Mouse (Mus musculus) MEL (cell line): ENCODE measurements around the gene Hook2. TPM values are rescaled to one million over a fixed set of nuclear protein-coding genes. Genes with fewer than 3 reads are reported as not detected.
A peak's percentile ranks its signal among the peaks of the same experiment; 100 is the strongest.

Source experiments
- DNase-seq: peaks from one replicate; pipeline ENCODE4 v3.0.0; 2011; ENCODE audit warnings: low read depth, low spot score
- H3K27ac ChIP-seq: 2 replicates; pipeline ENCODE4 v1.5.1; 2012; ENCODE audit warnings: low read depth, mild to moderate bottlenecking, control low read depth, low read length, moderate library complexity; ENCODE audit not compliant: control insufficient read depth
- H3K27me3 ChIP-seq, 2 experiments: fragments of 150-350 bp in 1 of 2; sonication (generic) in 1 of 2; 2 replicates each; pipeline ENCODE4 v1.6.1; 2012; ENCODE audit warnings: low read length in 2 of 2, mild to moderate bottlenecking in 2 of 2, improper control_type of control experiment in 1 of 2, moderate library complexity in 1 of 2; ENCODE audit not compliant: insufficient read depth in 2 of 2, control insufficient read depth in 1 of 2
- H3K36me3 ChIP-seq, 2 experiments: 2 replicates each; pipeline ENCODE4 v1.6.1; 2012 to 2014; ENCODE audit warnings: low read length in 2 of 2, improper control_type of control experiment in 1 of 2, inconsistent platforms in 1 of 2, mild to moderate bottlenecking in 1 of 2; ENCODE audit not compliant: insufficient read depth in 2 of 2, control insufficient read depth in 1 of 2
- H3K4me1 ChIP-seq, 2 experiments: fragments of 150-350 bp in 1 of 2; sonication (generic) in 1 of 2; 2 replicates each; pipeline ENCODE4 v1.6.1; 2012; ENCODE audit warnings: low read length in 2 of 2, improper control_type of control experiment in 1 of 2, mild to moderate bottlenecking in 1 of 2; ENCODE audit not compliant: insufficient read depth in 2 of 2, control insufficient read depth in 1 of 2
- H3K4me3 ChIP-seq, 2 experiments: fragments of 150-350 bp in 1 of 2; sonication (generic) in 1 of 2; 2 replicates each; pipeline ENCODE4 v1.5.1; 2012; ENCODE audit warnings: low read depth in 2 of 2, low read length in 2 of 2, mild to moderate bottlenecking in 2 of 2, moderate library complexity in 2 of 2, control low read depth in 1 of 2, improper control_type of control experiment in 1 of 2; ENCODE audit not compliant: control insufficient read depth in 1 of 2, insufficient read depth in 1 of 2
- H3K79me2 ChIP-seq: 2 replicates; pipeline ENCODE4 v1.6.1; 2012; ENCODE audit warnings: mild to moderate bottlenecking, low read length, moderate library complexity; ENCODE audit not compliant: control insufficient read depth, poor library complexity, insufficient read depth
- H3K9ac ChIP-seq: 2 replicates; pipeline ENCODE4 v1.6.1; 2012; ENCODE audit warnings: low read depth, mild to moderate bottlenecking, control low read depth, low read length, moderate library complexity; ENCODE audit not compliant: control insufficient read depth, poor library complexity, severe bottlenecking
- H3K9me3 ChIP-seq: fragments of 150-350 bp; sonication (generic); replicated peaks from 2 replicates; pipeline ENCODE4 v1.6.1; 2012; ENCODE audit warnings: mild to moderate bottlenecking, low read length, improper control_type of control experiment, moderate library complexity; ENCODE audit not compliant: insufficient read depth
- CHD1 ChIP-seq: IDR thresholded peaks from 2 replicates; pipeline ENCODE4 v1.6.1; 2012; ENCODE audit warnings: low read depth, mild to moderate bottlenecking, inconsistent platforms, low read length, improper control_type of control experiment
- CHD2 ChIP-seq: IDR thresholded peaks from 2 replicates; pipeline ENCODE4 v1.6.1; 2011; ENCODE audit warnings: low read length, improper control_type of control experiment
- CTCF ChIP-seq, 3 experiments: IDR thresholded peaks in 2 of 3; conservative IDR thresholded peaks in 1 of 3; 2 replicates each; pipeline ENCODE4 v1.5.1; 2011 to 2012; ENCODE audit warnings: low read length in 3 of 3, low read depth in 2 of 3, mild to moderate bottlenecking in 2 of 3, improper control_type of control experiment in 1 of 3, inconsistent platforms in 1 of 3, mixed read lengths in 1 of 3, moderate library complexity in 1 of 3; ENCODE audit not compliant: control insufficient read depth in 1 of 3, insufficient read depth in 1 of 3, poor library complexity in 1 of 3, severe bottlenecking in 1 of 3
- ETS1 ChIP-seq: IDR thresholded peaks from 2 replicates; pipeline ENCODE4 v1.6.1; 2012; ENCODE audit warnings: low read depth, mild to moderate bottlenecking, inconsistent platforms, low read length, improper control_type of control experiment, moderate library complexity
- GABPA ChIP-seq: IDR thresholded peaks from 2 replicates; pipeline ENCODE4 v1.6.1; 2012; ENCODE audit warnings: low read depth, mild to moderate bottlenecking, inconsistent platforms, low read length, improper control_type of control experiment, moderate library complexity
- GATA1 ChIP-seq: IDR thresholded peaks from 2 replicates; pipeline ENCODE4 v1.6.1; 2011; ENCODE audit warnings: low read depth, low read length, improper control_type of control experiment
- HCFC1 ChIP-seq: IDR thresholded peaks from 2 replicates; pipeline ENCODE4 v1.6.1; 2012; ENCODE audit warnings: low read depth, mild to moderate bottlenecking, inconsistent platforms, low read length, improper control_type of control experiment, moderate library complexity
- MAX ChIP-seq: IDR thresholded peaks from 2 replicates; pipeline ENCODE4 v1.6.1; 2011; ENCODE audit warnings: low read length, improper control_type of control experiment
- MXI1 ChIP-seq: IDR thresholded peaks from 2 replicates; pipeline ENCODE4 v1.6.1; 2011; ENCODE audit warnings: mild to moderate bottlenecking, low read depth, low read length, improper control_type of control experiment
- POLR2A ChIP-seq, 2 experiments: IDR thresholded peaks; 2 replicates each; pipeline ENCODE4 v1.6.1; 2011 to 2012; ENCODE audit warnings: low read length in 2 of 2, mild to moderate bottlenecking in 2 of 2, control low read depth in 1 of 2, improper control_type of control experiment in 1 of 2, low read depth in 1 of 2, moderate library complexity in 1 of 2; ENCODE audit not compliant: control insufficient read depth in 1 of 2, insufficient read depth in 1 of 2, poor library complexity in 1 of 2
- RAD21 ChIP-seq: IDR thresholded peaks from 2 replicates; pipeline ENCODE4 v1.6.1; 2011; ENCODE audit warnings: mild to moderate bottlenecking, low read depth, low read length, improper control_type of control experiment
- RCOR1 ChIP-seq: IDR thresholded peaks from 2 replicates; pipeline ENCODE4 v1.6.1; 2012; ENCODE audit warnings: low read depth, mild to moderate bottlenecking, inconsistent platforms, low read length, improper control_type of control experiment
- SIN3A ChIP-seq: IDR thresholded peaks from 2 replicates; pipeline ENCODE4 v1.6.1; 2012; ENCODE audit warnings: low read length, improper control_type of control experiment, inconsistent platforms
- SMC3 ChIP-seq: IDR thresholded peaks from 2 replicates; pipeline ENCODE4 v1.6.1; 2011; ENCODE audit warnings: low read depth, low read length, improper control_type of control experiment
- TAL1 ChIP-seq: IDR thresholded peaks from 2 replicates; pipeline ENCODE4 v1.6.1; 2012; ENCODE audit warnings: mild to moderate bottlenecking, inconsistent platforms, low read length, moderate library complexity, mixed read lengths
- USF1 ChIP-seq: IDR thresholded peaks from 2 replicates; pipeline ENCODE4 v1.6.1; 2014; ENCODE audit warnings: low read depth, mild to moderate bottlenecking, inconsistent platforms, low read length, improper control_type of control experiment, moderate library complexity
- ZC3H11A ChIP-seq: IDR thresholded peaks from 2 replicates; pipeline ENCODE4 v1.6.1; 2012; ENCODE audit warnings: low read depth, mild to moderate bottlenecking, inconsistent platforms, low read length, improper control_type of control experiment
- ZMIZ1 ChIP-seq: IDR thresholded peaks from 2 replicates; pipeline ENCODE4 v1.6.1; 2012; ENCODE audit warnings: low read depth, mild to moderate bottlenecking, inconsistent platforms, low read length, improper control_type of control experiment, moderate library complexity
- polyA plus RNA-seq, 2 experiments: library from polyadenylated mRNA; stranded (reverse) in 1 of 2; unstranded in 1 of 2; fragments of >175 nt in 1 of 2; fragments of >200 nt in 1 of 2; gene quantifications; 2 replicates each; pipeline versions ENCODE4 v1.2.1 to v1.2.4; 2012; ENCODE audit warnings: low replicate concordance in 2 of 2, low read depth in 1 of 2; ENCODE audit not compliant: insufficient read length in 2 of 2, insufficient read depth in 1 of 2, missing spikeins in 1 of 2
- total RNA-seq: library from RNA; depleted of rRNA; stranded (reverse); fragments of 300-350 nt; gene quantifications from 2 replicates; pipeline ENCODE4 v1.2.3, GENCODE M21; 2012

The Hook2 gene
- total and polyA plus RNA-seq, 3 experiments = 10.5 to 17.5 TPM; not detected in 1

DNA sequence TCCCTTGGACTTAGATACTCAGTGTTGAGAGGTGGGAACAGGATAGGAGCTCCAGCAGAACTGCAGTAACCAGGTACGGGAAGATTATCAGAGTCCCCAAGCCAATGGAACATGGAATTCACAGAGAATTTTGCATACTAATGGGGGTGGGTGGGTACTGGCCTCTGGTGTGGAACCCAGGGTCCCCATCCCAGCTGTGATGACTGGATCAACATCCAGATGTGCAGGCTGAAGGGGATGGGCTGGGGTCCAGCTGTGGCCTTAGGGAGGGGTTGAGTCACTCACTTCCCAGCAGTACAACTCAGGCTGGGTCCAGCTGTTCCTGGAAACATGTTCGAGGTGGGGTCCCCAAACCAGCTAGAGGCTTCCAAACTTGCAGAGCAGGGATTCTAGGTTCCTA lies 2.5 kb upstream of the Hook2 start:
- Histone ChIP-seq H3K27ac (no peak overlapping the region), H3K4me1 (peaks cover 1 to 40% of the 10 kb centered on the region in 2 experiments)

DNA sequence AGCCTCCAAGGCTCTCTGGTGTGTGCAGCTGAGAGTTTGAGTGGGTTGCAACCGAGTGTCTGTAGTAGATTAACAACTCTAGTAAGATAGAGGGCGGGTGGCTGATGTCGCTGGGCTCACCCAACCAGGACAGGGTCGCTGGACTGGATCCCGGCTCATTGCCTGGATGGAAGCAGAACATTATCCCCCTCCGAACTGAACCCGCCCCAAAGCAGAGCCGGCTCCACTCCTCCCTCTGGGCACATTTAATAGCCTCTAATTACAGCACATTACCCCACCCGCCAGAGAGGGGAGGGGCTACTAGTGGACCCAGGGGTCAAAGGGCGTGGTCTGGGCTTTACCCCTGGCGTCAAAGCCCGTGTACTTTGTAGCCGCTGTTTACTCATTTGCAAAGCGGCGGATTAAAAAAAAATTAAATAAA lies 1.1 kb upstream of the Hook2 start:
- peaks cover 0 to 20% of the 10 kb centered on the region in 2 experiments; a peak in 2 of 4 replicates for H3K36me3 ChIP-seq
- H3K4me1 ChIP-seq = peaks cover 0 to 29% of the 10 kb centered on the region in 2 experiments; a peak in 3 of 4 replicates
- DNase-seq = peak; percentile 49
- no peaks in the 10 kb centered on the region for H3K9me3 ChIP-seq
- TF ChIP-seq GABPA = no peak
- peak; percentile 34; the same call in 1 of the 2 replicates for TF ChIP-seq TAL1
- H3K79me2 ChIP-seq = peaks cover 6% of the 10 kb centered on the region; the same call in 1 of the 2 replicates
- H3K9ac ChIP-seq = peak overlapping the region; percentile 87
- no peaks in the 10 kb centered on the region for H3K27me3 ChIP-seq
- H3K27ac ChIP-seq = no peak overlapping the region
- peak overlapping the region; percentile 39 to 55 for H3K4me3 ChIP-seq

More for the DNA sequence above, 2.5 kb upstream of the Hook2 start:
- no peak for TF ChIP-seq ZMIZ1
- TF ChIP-seq SIN3A = no peak
- TF ChIP-seq POLR2A (IDR thresholded peaks at IDR 0.05; ENCODE audit: control insufficient read depth in 1 of 2, insufficient read depth in 1 of 2, low read depth in 1 of 2, low read length in 2 of 2, poor library complexity in 1 of 2) = no peak
- no peak for TF ChIP-seq CHD2
- Histone ChIP-seq H3K27me3 (no peaks in the 10 kb centered on the region), H3K79me2 (peaks cover 6% of the 10 kb centered on the region; the same call in 1 of the 2 replicates), H3K4me3 (no peak overlapping the region), H3K9me3 (no peaks in the 10 kb centered on the region), H3K9ac (no peak overlapping the region), H3K36me3 (peaks cover 0 to 33% of the 10 kb centered on the region in 2 experiments; a peak in 2 of 4 replicates)
- DNase-seq = no peak

DNA sequence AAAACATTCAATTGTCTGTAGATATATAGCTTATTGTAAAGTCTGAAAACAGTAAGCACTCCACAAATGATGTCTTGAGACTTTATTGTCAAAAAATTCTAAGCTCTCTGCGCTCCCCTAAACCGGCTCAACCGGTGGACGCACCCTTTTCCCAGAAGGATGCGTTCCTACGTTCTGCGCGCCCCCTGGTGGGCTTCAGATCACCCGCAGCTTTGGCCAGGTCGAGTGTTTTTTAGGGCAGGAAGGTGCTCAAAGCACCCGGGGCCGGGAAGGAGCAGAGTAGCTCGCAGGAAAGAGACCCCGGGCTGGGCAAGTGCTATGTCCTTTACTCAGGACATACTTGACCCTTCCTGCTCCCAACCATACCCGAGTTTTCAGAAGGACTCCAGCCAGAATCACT lies 593 bp upstream of the Hook2 start:
- Histone ChIP-seq H3K4me3 (peak overlapping the region; percentile 55 to 59), H3K9me3 (no peaks in the 10 kb centered on the region), H3K9ac (peak overlapping the region; percentile 87), H3K36me3 (peaks cover 0 to 16% of the 10 kb centered on the region in 2 experiments; a peak in 2 of 4 replicates), H3K79me2 (peaks cover 6% of the 10 kb centered on the region; the same call in 1 of the 2 replicates), H3K27ac (peak overlapping the region; percentile 68), H3K4me1 (peaks cover 0 to 25% of the 10 kb centered on the region in 2 experiments; a peak in 3 of 4 replicates), H3K27me3 (no peaks in the 10 kb centered on the region)
- peak; percentile 95 for DNase-seq
- TF ChIP-seq SMC3 (peak; percentile 99), ETS1 (peak; percentile 43; the same call in 1 of the 2 replicates), ZC3H11A (peak; percentile 98), CHD1 (peak; percentile 76; the same call in 1 of the 2 replicates), RAD21 (peak; percentile 82), GABPA (no peak), SIN3A (peak; percentile 52; the same call in 1 of the 2 replicates), MXI1 (0 out of 2 replicates have a peak, but pooled peaks have one; percentile 10), GATA1 (no peak), HCFC1 (peak; percentile 31; the same call in 1 of the 2 replicates), RCOR1 (0 out of 2 replicates have a peak, but pooled peaks have one; percentile 23), CTCF (IDR thresholded peaks at IDR 0.05 in 2 of 3, conservative IDR thresholded peaks at IDR 0.05 in 1 of 3; ENCODE audit: control insufficient read depth in 1 of 3, insufficient read depth in 1 of 3, low read depth in 2 of 3, low read length in 3 of 3, poor library complexity in 1 of 3, severe bottlenecking in 1 of 3) (peak; percentile 60 to 99 (median 97); a peak in 5 of 6 replicates), MAX (no peak), USF1 (no peak)
